Mouse (Mus musculus) testis, adult 2 months (tissue): ENCODE data around the gene Hist1h2bb. TPM values are rescaled to one million over a fixed set of nuclear protein-coding genes. Genes with fewer than 3 reads are reported as not detected.
"Not testable (repeated sequence)": the region's sequence is repeated elsewhere in the genome, so short reads cannot be mapped to it uniquely, and the experiment has no call there.

Experiments used
- H3K27ac ChIP-seq: fragments of 200-500 bp; 2 replicates; pipeline ENCODE4 v1.5.1; 2012; ENCODE audit warnings: low read depth, low read length; ENCODE audit not compliant: control insufficient read depth, insufficient read depth
- H3K27me3 ChIP-seq: fragments of 200-500 bp; 2 replicates; pipeline ENCODE4 v1.6.1; 2012; ENCODE audit warnings: mild to moderate bottlenecking, low read length, moderate library complexity; ENCODE audit not compliant: control insufficient read depth, insufficient read depth
- H3K36me3 ChIP-seq: fragments of 200-500 bp; 2 replicates; pipeline ENCODE4 v1.6.1; 2012; ENCODE audit warnings: mild to moderate bottlenecking, low read length; ENCODE audit not compliant: control insufficient read depth, insufficient read depth
- H3K4me1 ChIP-seq: fragments of 200-500 bp; 2 replicates; pipeline ENCODE4 v1.6.1; 2012; ENCODE audit warnings: low read length; ENCODE audit not compliant: control insufficient read depth, insufficient read depth
- H3K4me3 ChIP-seq: fragments of 200-500 bp; 2 replicates; pipeline ENCODE4 v1.5.1; 2012; ENCODE audit warnings: low read depth, mild to moderate bottlenecking, low read length, moderate library complexity, mixed read lengths; ENCODE audit not compliant: control insufficient read depth
- CTCF ChIP-seq: fragments of 200-500 bp; IDR thresholded peaks from 2 replicates; pipeline ENCODE4 v1.5.1; 2012; ENCODE audit warnings: low read depth, mild to moderate bottlenecking, inconsistent platforms, low read length, moderate library complexity; ENCODE audit not compliant: control insufficient read depth, insufficient read depth, insufficient replicate concordance
- POLR2A ChIP-seq: fragments of 200-500 bp; IDR thresholded peaks from 2 replicates; pipeline ENCODE4 v1.6.1; 2012; ENCODE audit warnings: low read depth, mild to moderate bottlenecking, inconsistent platforms, low read length, moderate library complexity; ENCODE audit not compliant: control insufficient read depth
- polyA plus RNA-seq: library from polyadenylated mRNA; depleted of rRNA; stranded (reverse); fragments of >200 nt; gene quantifications from 2 replicates; pipeline ENCODE4 v1.2.3, GENCODE M21; 2012

The Hist1h2bb gene
- polyA plus RNA-seq, 1 experiment = 3.9 TPM

GRCm38 (mm10) chr13:23760240-23760971 lies 13.9 kb downstream of the Hist1h2bb start:
- Histone ChIP-seq H3K27ac (peak overlapping the region; percentile 91), H3K4me3 (peak overlapping the region; percentile 85), H3K4me1 (peaks cover 11% of the 10 kb centered on the region), H3K36me3 (no peaks in the 10 kb centered on the region), H3K27me3 (no peaks in the 10 kb centered on the region)
- TF ChIP-seq CTCF (no peak), POLR2A (no peak)

DNA sequence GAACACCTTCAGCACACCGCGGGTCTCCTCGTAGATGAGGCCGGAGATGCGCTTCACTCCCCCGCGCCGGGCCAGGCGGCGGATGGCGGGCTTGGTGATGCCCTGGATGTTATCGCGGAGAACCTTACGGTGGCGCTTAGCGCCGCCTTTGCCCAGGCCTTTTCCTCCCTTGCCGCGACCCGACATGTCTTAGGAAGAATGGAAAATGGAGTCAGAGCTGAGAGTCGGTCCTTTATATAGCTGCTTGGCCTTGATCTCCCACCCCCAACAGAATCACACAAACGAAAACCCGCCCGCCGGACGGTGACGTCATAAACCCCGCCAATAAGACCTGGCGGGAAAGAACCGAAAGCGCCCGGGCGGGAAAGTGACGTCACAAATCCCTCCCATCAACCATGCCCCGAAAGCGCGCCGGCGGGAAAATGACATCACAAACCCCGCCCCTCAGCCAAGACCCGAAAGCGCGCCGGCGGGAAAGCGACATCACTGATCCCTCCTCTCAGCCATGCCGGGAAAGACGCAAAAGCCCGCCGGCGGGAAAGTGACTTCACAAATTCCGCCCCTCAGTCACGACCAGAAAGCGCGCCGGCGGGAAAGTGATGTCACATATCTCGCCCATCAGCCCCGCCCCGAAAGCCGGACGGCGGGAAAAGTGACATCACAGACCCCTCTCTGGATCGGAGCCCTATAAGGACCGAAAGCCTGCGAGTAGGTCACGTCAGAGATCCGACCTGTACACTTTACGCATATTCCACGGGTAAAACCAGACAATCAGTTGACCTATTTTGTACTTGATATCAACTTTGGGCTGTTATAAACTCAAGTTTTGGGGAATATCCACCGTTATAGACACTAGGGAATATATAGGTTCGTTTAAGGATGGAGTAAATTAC lies 14.7 kb downstream of the Hist1h2bb start, which contains the start of gene Hist1h4a:
Gene Hist1h4a (minus strand): TSS at position 259 of the 893 bp plus-strand sequence.
- H3K27me3 ChIP-seq = no peaks in the 10 kb centered on the region
- no peaks in the 10 kb centered on the region for H3K36me3 ChIP-seq
- peak; percentile 51; the same call in 1 of the 2 replicates for TF ChIP-seq POLR2A
- TF ChIP-seq CTCF = no peak
- H3K4me3 ChIP-seq = peak within 1 kb of the TSS; percentile 85
- H3K27ac ChIP-seq = peak within 1 kb of the TSS; percentile 91
- H3K4me1 ChIP-seq = peaks cover 11% of the 10 kb centered on the region

DNA sequence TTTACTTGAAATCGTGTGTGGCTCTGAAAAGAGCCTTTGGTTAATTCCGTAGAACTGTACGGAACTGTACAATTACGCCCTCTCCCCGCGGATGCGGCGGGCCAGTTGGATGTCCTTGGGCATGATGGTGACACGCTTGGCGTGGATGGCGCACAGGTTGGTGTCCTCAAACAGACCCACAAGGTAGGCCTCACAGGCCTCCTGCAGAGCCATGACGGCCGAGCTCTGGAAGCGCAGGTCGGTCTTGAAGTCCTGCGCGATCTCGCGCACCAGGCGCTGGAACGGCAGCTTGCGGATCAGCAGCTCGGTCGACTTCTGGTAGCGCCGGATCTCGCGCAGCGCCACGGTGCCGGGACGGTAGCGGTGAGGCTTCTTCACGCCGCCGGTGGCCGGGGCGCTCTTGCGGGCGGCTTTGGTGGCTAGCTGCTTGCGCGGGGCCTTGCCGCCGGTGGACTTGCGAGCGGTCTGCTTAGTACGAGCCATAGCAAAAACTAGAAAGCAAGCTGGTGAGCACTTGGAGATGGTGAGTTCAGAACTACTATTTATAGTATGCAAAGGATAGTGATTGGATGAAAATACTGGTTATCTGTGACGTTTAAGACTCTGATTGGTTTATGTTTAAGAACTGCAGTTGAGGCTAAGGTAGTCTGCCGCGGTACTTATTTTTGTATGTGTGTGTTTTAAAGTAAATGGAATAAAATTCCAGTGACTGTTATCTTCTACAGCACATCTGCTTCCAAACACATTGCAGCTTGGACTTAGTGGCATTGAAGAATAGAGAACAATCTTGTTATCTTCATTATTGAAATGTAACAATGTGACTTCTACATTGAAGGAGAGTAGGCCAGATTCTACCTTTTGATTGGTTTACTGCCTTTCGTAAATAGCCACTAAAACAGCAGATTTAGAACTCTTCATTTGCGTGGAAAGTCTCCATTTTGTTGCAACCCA lies 15.6 kb downstream of the Hist1h2bb start, which contains the start of gene Hist1h3a:
Gene Hist1h3a (minus strand): TSS at position 516 of the 951 bp plus-strand sequence.
- H3K36me3 ChIP-seq, H3K27me3 ChIP-seq: not testable (repeated sequence)
- TF ChIP-seq POLR2A = peak; percentile 77
- Histone ChIP-seq H3K4me3 (peak within 1 kb of the TSS; percentile 85), H3K4me1 (peaks cover 11% of the 10 kb centered on the region), H3K27ac (peak within 1 kb of the TSS; percentile 75)

GRCm38 (mm10) chr13:23763242-23763585 lies 16.7 kb downstream of the Hist1h2bb start:
- peaks cover 11% of the 10 kb centered on the region for H3K4me1 ChIP-seq
- H3K4me3 ChIP-seq = peak overlapping the region; percentile 72
- H3K36me3 ChIP-seq = no peaks in the 10 kb centered on the region
- no peaks in the 10 kb centered on the region for H3K27me3 ChIP-seq
- H3K27ac ChIP-seq = peak overlapping the region; percentile 30
- TF ChIP-seq CTCF (no peak), POLR2A (no peak)

- TF ChIP-seq CTCF (no peak), POLR2A (peak; percentile 85)
- Histone ChIP-seq H3K27me3 (no peaks in the 10 kb centered on the region), H3K4me3 (peak within 1 kb of the TSS; percentile 72), H3K36me3 (no peaks in the 10 kb centered on the region), H3K27ac (peak within 1 kb of the TSS; percentile 69), H3K4me1 (peaks cover 9% of the 10 kb centered on the region)
Measured at GRCm38 (mm10) chr13:23763586-23764323, 17.2 kb downstream of the Hist1h2bb start, which contains the start of gene Hist1h1a. Gene Hist1h1a, plus strand, starts transcription at chr13:23763666.
